In genomic region chr10:61255190-61255589, GRCm38 (mm10) we compare ENCODE assay signal across 26 mouse cellular contexts. TPM values are rescaled to one million over a fixed set of nuclear protein-coding genes. Genes with fewer than 3 reads are reported as not detected.
DNase-seq lines count a peak whose midpoint lies in the region; ATAC-seq and TF ChIP-seq lines count a peak whose summit lies in the region.
"Had no signal": no experiment of that assay in that cellular context is flagged by ENCODE, and none has a peak within 500 bp of the region (broad histone marks: within the 10 kb centered on the region; RNA-seq: fewer than 3 reads in every experiment).

No protein-coding gene starts in this region.

- H3K27me3 ChIP-seq in forebrain, embryonic 14.5 days (replicated peaks; ENCODE audit: control insufficient read depth, insufficient read depth, low read length) = no peaks in the 10 kb centered on the region
- H3K27me3 ChIP-seq in forebrain, embryonic 13.5 days = no peaks in the 10 kb centered on the region
- H3K27me3 ChIP-seq in midbrain, postnatal 0 days (ENCODE audit: insufficient read depth, low read length) = no peaks in the 10 kb centered on the region
- H3K27me3 ChIP-seq in midbrain, embryonic 13.5 days = no peaks in the 10 kb centered on the region
- no peaks in the 10 kb centered on the region for H3K27me3 ChIP-seq in liver, embryonic 12.5 days (replicated peaks)
- H3K27me3 ChIP-seq: embryonic facial prominence, embryonic 12.5 days; midbrain, embryonic 15.5 days had no signal

- H3K9me3 ChIP-seq in forebrain, embryonic 14.5 days (replicated peaks; ENCODE audit: control insufficient read depth, low read length) = no peaks in the 10 kb centered on the region
- 0 out of 2 replicates have a peak, but pooled peaks cover 5% of the 10 kb centered on the region for H3K9me3 ChIP-seq in forebrain, embryonic 13.5 days (replicated peaks)
- 0 out of 2 replicates have a peak, but pooled peaks cover 2% of the 10 kb centered on the region for H3K9me3 ChIP-seq in midbrain, postnatal 0 days (ENCODE audit: low read length)
- H3K9me3 ChIP-seq in midbrain, embryonic 13.5 days = no peaks in the 10 kb centered on the region
- no peaks in the 10 kb centered on the region for H3K9me3 ChIP-seq in liver, embryonic 12.5 days (replicated peaks)
- H3K9me3 ChIP-seq: embryonic facial prominence, embryonic 12.5 days; midbrain, embryonic 15.5 days had no signal

- no peak for TF ChIP-seq CTCF in midbrain, postnatal 0 days (IDR thresholded peaks at IDR 0.05)

- intact Hi-C loops in left cerebral cortex, postnatal 4 days (cut with DNase I) = no loop called here

- DNase-seq in forebrain, embryonic 14.5 days (ENCODE audit: low spot score) = no peak
- peak; percentile 50 for DNase-seq in left cerebral cortex, postnatal 4 days
- DNase-seq in left cerebral cortex, adult 9 months (ENCODE audit: low spot score in 2 of 2) = no peak
- peak; percentile 26 for DNase-seq in midbrain, postnatal 0 days (ENCODE audit: low spot score)
- DNase-seq: adrenal gland, adult 2 months; kidney, adult 9 months; liver, postnatal 0 days; thymus, postnatal 14 days had no signal

- H3K4me1 ChIP-seq in forebrain, embryonic 14.5 days (ENCODE audit: control insufficient read depth, insufficient read depth, low read length) = no peaks in the 10 kb centered on the region; the same call in 1 of the 2 replicates
- no peaks in the 10 kb centered on the region for H3K4me1 ChIP-seq in forebrain, embryonic 13.5 days
- no peaks in the 10 kb centered on the region for H3K4me1 ChIP-seq in midbrain, postnatal 0 days (ENCODE audit: insufficient read depth, low read length)
- no peaks in the 10 kb centered on the region for H3K4me1 ChIP-seq in midbrain, embryonic 13.5 days (replicated peaks)
- no peaks in the 10 kb centered on the region for H3K4me1 ChIP-seq in liver, embryonic 12.5 days
- H3K4me1 ChIP-seq: embryonic facial prominence, embryonic 12.5 days; midbrain, embryonic 15.5 days had no signal

- H3K4me3 ChIP-seq in forebrain, embryonic 14.5 days (ENCODE audit: low read depth, low read length) = no peak overlapping the region
- no peak overlapping the region for H3K4me3 ChIP-seq in forebrain, embryonic 13.5 days
- no peak overlapping the region for H3K4me3 ChIP-seq in midbrain, postnatal 0 days (ENCODE audit: low read depth, low read length)
- no peak overlapping the region for H3K4me3 ChIP-seq in midbrain, embryonic 13.5 days (replicated peaks)
- H3K4me3 ChIP-seq in liver, embryonic 12.5 days = no peak overlapping the region
- H3K4me3 ChIP-seq: embryonic facial prominence, embryonic 12.5 days; midbrain, embryonic 15.5 days; myocyte had no signal

- H3K27ac ChIP-seq in forebrain, embryonic 14.5 days (ENCODE audit: low read depth, low read length) = 0 out of 2 replicates have a peak overlapping the region, but pooled peaks have one; percentile 50
- H3K27ac ChIP-seq in forebrain, embryonic 13.5 days = no peak overlapping the region
- no peak overlapping the region for H3K27ac ChIP-seq in midbrain, postnatal 0 days (ENCODE audit: low read depth, low read length)
- H3K27ac ChIP-seq in midbrain, embryonic 13.5 days = no peak overlapping the region
- H3K27ac ChIP-seq in liver, embryonic 12.5 days = no peak overlapping the region
- H3K27ac ChIP-seq: embryonic facial prominence, embryonic 12.5 days; midbrain, embryonic 15.5 days had no signal

- no peak overlapping the region for H3K4me2 ChIP-seq in forebrain, embryonic 14.5 days (ENCODE audit: low read length)
- H3K4me2 ChIP-seq in forebrain, embryonic 13.5 days = no peak overlapping the region
- no peak overlapping the region for H3K4me2 ChIP-seq in midbrain, postnatal 0 days (ENCODE audit: low read depth, low read length, poor library complexity, severe bottlenecking)
- no peak overlapping the region for H3K4me2 ChIP-seq in midbrain, embryonic 13.5 days (replicated peaks)
- no peak overlapping the region for H3K4me2 ChIP-seq in liver, embryonic 12.5 days
- H3K4me2 ChIP-seq: embryonic facial prominence, embryonic 12.5 days; heart, embryonic 11.5 days; midbrain, embryonic 15.5 days had no signal

- 74% methylated on average over 8 of the region's 8 CpGs for WGBS in forebrain, embryonic 14.5 days
- 83% methylated on average over 8 of the region's 8 CpGs for WGBS in forebrain, embryonic 13.5 days
- WGBS in midbrain, postnatal 0 days = 82% methylated on average over 8 of the region's 8 CpGs
- 87% methylated on average over 8 of the region's 8 CpGs for WGBS in midbrain, embryonic 13.5 days
- 70% methylated on average over 8 of the region's 8 CpGs for WGBS in liver, embryonic 12.5 days (ENCODE audit: insufficient replicate concordance)

- no peak overlapping the region for H3K9ac ChIP-seq in forebrain, embryonic 14.5 days (ENCODE audit: low read length)
- no peak overlapping the region for H3K9ac ChIP-seq in forebrain, embryonic 13.5 days
- no peak overlapping the region for H3K9ac ChIP-seq in midbrain, postnatal 0 days (replicated peaks; ENCODE audit: low read length, poor library complexity, severe bottlenecking)
- H3K9ac ChIP-seq in midbrain, embryonic 13.5 days (replicated peaks) = no peak overlapping the region
- H3K9ac ChIP-seq in liver, embryonic 12.5 days = no peak overlapping the region
- H3K9ac ChIP-seq: embryonic facial prominence, embryonic 12.5 days; liver, postnatal 0 days; midbrain, embryonic 15.5 days had no signal

- H3K36me3 ChIP-seq in forebrain, embryonic 14.5 days (ENCODE audit: control insufficient read depth, insufficient read depth, low read length) = no peaks in the 10 kb centered on the region
- no peaks in the 10 kb centered on the region for H3K36me3 ChIP-seq in forebrain, embryonic 13.5 days (ENCODE audit: poor library complexity, severe bottlenecking)
- H3K36me3 ChIP-seq in midbrain, postnatal 0 days (ENCODE audit: insufficient read depth, low read length) = no peaks in the 10 kb centered on the region
- no peaks in the 10 kb centered on the region for H3K36me3 ChIP-seq in midbrain, embryonic 13.5 days
- no peaks in the 10 kb centered on the region for H3K36me3 ChIP-seq in liver, embryonic 12.5 days
- H3K36me3 ChIP-seq: embryonic facial prominence, embryonic 12.5 days; midbrain, embryonic 15.5 days had no signal

- ATAC-seq in forebrain, embryonic 14.5 days = no peak
- ATAC-seq in forebrain, embryonic 13.5 days = no peak
- no peak for ATAC-seq in midbrain, postnatal 0 days (ENCODE audit: low FRiP score)
- no peak for ATAC-seq in midbrain, embryonic 13.5 days
- ATAC-seq in liver, embryonic 12.5 days = no peak
- ATAC-seq: intestine, embryonic 16.5 days; liver, postnatal 0 days; midbrain, embryonic 15.5 days had no signal

RNA-seq across cellular contexts. Expression of gene Adamts14, which starts 18.0 kb away (rescaled TPM):
- polyA plus RNA-seq in forebrain, embryonic 14.5 days (2014; fragmentation: Nextera tagmentation; extraction: Ambion mirVana) = 0.13 and 0.17 TPM in 2 replicates
- polyA plus RNA-seq in forebrain, embryonic 13.5 days (2015; fragmentation: Nextera tagmentation; extraction: Ambion mirVana) = 0.13 TPM in 2 replicates
- 1 to 10 TPM; 1.0 to 1.5 TPM for total RNA-seq in left cerebral cortex, postnatal 4 days (2021)
- total RNA-seq in midbrain, postnatal 0 days (2014; rRNA removed) = 1.1 and 1.6 TPM in 2 replicates
- polyA plus RNA-seq in midbrain, postnatal 0 days (2015; fragmentation: Nextera tagmentation; extraction: Ambion mirVana) = 0.27 and 0.31 TPM in 2 replicates
- 0.24 and 0.28 TPM in 2 replicates for polyA plus RNA-seq in midbrain, embryonic 13.5 days (2015; fragmentation: Nextera tagmentation; extraction: Ambion mirVana)
- 0.27 and 0.38 TPM in 2 replicates for polyA plus RNA-seq in liver, embryonic 12.5 days (2016; fragmentation: Nextera tagmentation; extraction: Ambion mirVana)
- total RNA-seq: MEL had no signal

RNA-seq across cellular contexts. Expression of gene Prf1, which starts 42.4 kb away (rescaled TPM):
- polyA plus RNA-seq in forebrain, embryonic 14.5 days (2014; fragmentation: Nextera tagmentation; extraction: Ambion mirVana) = not detected in 2 replicates
- not detected in 2 replicates for polyA plus RNA-seq in forebrain, embryonic 13.5 days (2015; fragmentation: Nextera tagmentation; extraction: Ambion mirVana)
- total RNA-seq in left cerebral cortex, postnatal 4 days (2021) = not detected
- total RNA-seq in midbrain, postnatal 0 days (2014; rRNA removed) = not detected in 2 replicates
- polyA plus RNA-seq in midbrain, postnatal 0 days (2015; fragmentation: Nextera tagmentation; extraction: Ambion mirVana) = not detected in 2 replicates
- polyA plus RNA-seq in midbrain, embryonic 13.5 days (2015; fragmentation: Nextera tagmentation; extraction: Ambion mirVana) = not detected in 2 replicates
- polyA plus RNA-seq in liver, embryonic 12.5 days (2016; fragmentation: Nextera tagmentation; extraction: Ambion mirVana) = not detected in 2 replicates
- total RNA-seq: gastrocnemius, postnatal 10 days; layer of hippocampus, adult 18-20 months; layer of hippocampus, postnatal 14 days; left cerebral cortex, adult 8-10 months; MEL had no signal
- polyA plus RNA-seq: C2C12; embryonic facial prominence, embryonic 12.5 days; hindbrain, embryonic 16.5 days; limb, embryonic 11.5 days; neural tube, embryonic 14.5 days; stomach, embryonic 14.5 days had no signal

Comparison
In these comparisons a context has a peak if more than half of its experiments do, and no peak if none do; other contexts are left out.
1. DNase-seq: peak in left cerebral cortex, postnatal 4 days (single experiment) and midbrain, postnatal 0 days (single experiment); none in forebrain, embryonic 14.5 days (single experiment) and left cerebral cortex, adult 9 months (0 of 2).